Mouse (Mus musculus) testis, adult 2 months (tissue): ENCODE results near the gene Vipr1. TPM values are rescaled to one million over a fixed set of nuclear protein-coding genes. Genes with fewer than 3 reads are reported as not detected.

Experiments
- H3K27ac ChIP-seq: fragments of 200-500 bp; 2 replicates; pipeline ENCODE4 v1.5.1; 2012; ENCODE audit warnings: low read depth, low read length; ENCODE audit not compliant: control insufficient read depth, insufficient read depth
- H3K27me3 ChIP-seq: fragments of 200-500 bp; 2 replicates; pipeline ENCODE4 v1.6.1; 2012; ENCODE audit warnings: mild to moderate bottlenecking, low read length, moderate library complexity; ENCODE audit not compliant: control insufficient read depth, insufficient read depth
- H3K36me3 ChIP-seq: fragments of 200-500 bp; 2 replicates; pipeline ENCODE4 v1.6.1; 2012; ENCODE audit warnings: mild to moderate bottlenecking, low read length; ENCODE audit not compliant: control insufficient read depth, insufficient read depth
- H3K4me1 ChIP-seq: fragments of 200-500 bp; 2 replicates; pipeline ENCODE4 v1.6.1; 2012; ENCODE audit warnings: low read length; ENCODE audit not compliant: control insufficient read depth, insufficient read depth
- H3K4me3 ChIP-seq: fragments of 200-500 bp; 2 replicates; pipeline ENCODE4 v1.5.1; 2012; ENCODE audit warnings: low read depth, mild to moderate bottlenecking, low read length, moderate library complexity, mixed read lengths; ENCODE audit not compliant: control insufficient read depth
- CTCF ChIP-seq: fragments of 200-500 bp; IDR thresholded peaks from 2 replicates; pipeline ENCODE4 v1.5.1; 2012; ENCODE audit warnings: low read depth, mild to moderate bottlenecking, inconsistent platforms, low read length, moderate library complexity; ENCODE audit not compliant: control insufficient read depth, insufficient read depth, insufficient replicate concordance
- POLR2A ChIP-seq: fragments of 200-500 bp; IDR thresholded peaks from 2 replicates; pipeline ENCODE4 v1.6.1; 2012; ENCODE audit warnings: low read depth, mild to moderate bottlenecking, inconsistent platforms, low read length, moderate library complexity; ENCODE audit not compliant: control insufficient read depth
- polyA plus RNA-seq: library from polyadenylated mRNA; depleted of rRNA; stranded (reverse); fragments of >200 nt; gene quantifications from 2 replicates; pipeline ENCODE4 v1.2.3, GENCODE M21; 2012

The Vipr1 gene
- polyA plus RNA-seq, 1 experiment, result 0.42 TPM

DNA sequence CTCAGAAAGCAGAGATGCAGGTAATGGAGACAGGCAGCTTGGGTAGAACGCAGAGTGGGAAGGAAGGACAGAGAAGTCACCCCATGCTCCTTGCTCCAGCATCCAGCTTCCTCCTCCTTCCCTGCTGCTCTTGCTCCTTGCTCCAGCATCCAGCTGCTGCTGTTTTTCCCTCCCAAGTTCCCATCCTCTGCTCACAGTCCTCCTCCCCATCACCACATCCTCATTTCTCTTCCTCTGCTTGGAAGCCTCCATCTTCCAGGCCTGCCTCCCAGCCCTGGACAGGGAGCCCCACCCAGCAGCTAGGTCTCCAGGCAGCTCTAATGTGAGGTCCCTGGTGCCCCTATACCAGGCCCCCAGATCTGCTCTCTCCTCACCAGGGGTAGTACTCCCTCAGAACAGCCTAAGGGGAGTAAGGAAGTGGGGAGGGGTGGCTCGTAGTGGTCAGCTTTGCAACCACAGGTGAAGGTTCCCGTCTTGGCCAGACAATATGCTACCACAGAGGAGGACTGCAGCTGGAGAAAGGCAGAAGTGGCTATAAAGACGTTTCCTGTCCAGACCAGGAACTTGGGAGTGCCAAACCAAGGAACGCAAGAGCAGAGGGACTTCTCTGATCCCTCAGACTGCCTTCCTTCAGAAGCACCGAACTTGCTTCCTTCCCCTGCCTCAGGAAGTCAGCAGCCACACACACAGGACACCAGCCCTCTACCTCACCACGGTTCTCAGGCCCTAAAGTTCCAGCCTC lies 6.5 kb upstream of the Vipr1 start:
- Histone ChIP-seq H3K36me3 (no peaks in the 10 kb centered on the region), H3K4me3 (no peak overlapping the region), H3K27ac (no peak overlapping the region), H3K4me1 (no peaks in the 10 kb centered on the region), H3K27me3 (no peaks in the 10 kb centered on the region)
- no peak for TF ChIP-seq CTCF
- no peak for TF ChIP-seq POLR2A

GRCm38 (mm10) chr9:121639790-121640189 lies 2.7 kb upstream of the Vipr1 start:
- no peak for TF ChIP-seq CTCF
- Histone ChIP-seq H3K27ac (no peak overlapping the region), H3K4me3 (no peak overlapping the region), H3K36me3 (no peaks in the 10 kb centered on the region), H3K27me3 (no peaks in the 10 kb centered on the region), H3K4me1 (peaks cover 9% of the 10 kb centered on the region)

DNA sequence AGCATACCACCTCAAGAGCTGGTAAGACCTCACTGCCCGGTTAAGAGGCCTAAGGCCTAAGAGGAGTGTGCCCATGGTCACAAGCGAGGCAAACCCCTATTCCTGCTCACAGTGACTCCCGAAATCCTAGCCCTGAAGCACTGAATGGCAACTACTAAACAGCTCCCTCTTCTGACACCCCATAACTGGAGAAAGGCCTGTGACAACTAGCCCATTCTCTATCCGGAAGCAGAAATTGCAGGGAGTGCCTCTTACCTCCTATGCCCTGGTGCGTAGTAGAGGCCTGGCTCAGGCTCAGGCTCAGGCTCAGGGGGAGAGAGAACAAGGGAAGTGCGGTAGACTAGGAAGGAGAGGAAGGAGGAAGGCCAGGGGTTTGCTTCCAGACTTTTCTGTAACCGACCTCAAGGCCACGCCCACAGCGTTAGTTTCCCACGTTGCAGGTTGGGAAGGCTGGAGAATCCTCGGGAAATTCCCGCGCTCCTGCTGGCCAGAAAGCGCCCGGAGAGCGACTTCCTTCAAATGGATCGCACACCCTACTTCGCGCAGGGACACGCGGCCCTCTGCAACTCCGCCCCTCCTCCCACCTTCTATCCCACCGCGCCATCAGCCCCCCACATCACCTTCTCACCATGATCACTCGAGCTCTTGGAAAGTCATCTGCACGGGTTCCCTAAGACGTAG lies 1.1 kb upstream of the Vipr1 start:
- TF ChIP-seq CTCF (no peak), POLR2A (no peak)
- H3K36me3 ChIP-seq, result no peaks in the 10 kb centered on the region
- no peaks in the 10 kb centered on the region for H3K27me3 ChIP-seq
- peak overlapping the region; percentile 36; the same call in 1 of the 2 replicates for H3K4me3 ChIP-seq
- peaks cover 9% of the 10 kb centered on the region for H3K4me1 ChIP-seq
- H3K27ac ChIP-seq, result no peak overlapping the region

GRCm38 (mm10) chr9:121642001-121642400 lies 515 bp upstream of the Vipr1 start, which contains the start of gene Lyzl4:
TSS of gene Lyzl4 (minus strand) at chr9:121642096.
- no peaks in the 10 kb centered on the region for H3K27me3 ChIP-seq
- no peak within 1 kb of the TSS for H3K27ac ChIP-seq
- peak within 1 kb of the TSS; percentile 65 for H3K4me3 ChIP-seq
- no peaks in the 10 kb centered on the region for H3K36me3 ChIP-seq
- TF ChIP-seq POLR2A (no peak), CTCF (peak; percentile 23; the same call in 1 of the 2 replicates)
- peaks cover 9% of the 10 kb centered on the region for H3K4me1 ChIP-seq

GRCm38 (mm10) chr9:121644855-121645254 lies 2.3 kb downstream of the Vipr1 start:
- Histone ChIP-seq H3K27me3 (no peaks in the 10 kb centered on the region), H3K36me3 (no peaks in the 10 kb centered on the region)
- TF ChIP-seq POLR2A (no peak), CTCF (no peak)

DNA sequence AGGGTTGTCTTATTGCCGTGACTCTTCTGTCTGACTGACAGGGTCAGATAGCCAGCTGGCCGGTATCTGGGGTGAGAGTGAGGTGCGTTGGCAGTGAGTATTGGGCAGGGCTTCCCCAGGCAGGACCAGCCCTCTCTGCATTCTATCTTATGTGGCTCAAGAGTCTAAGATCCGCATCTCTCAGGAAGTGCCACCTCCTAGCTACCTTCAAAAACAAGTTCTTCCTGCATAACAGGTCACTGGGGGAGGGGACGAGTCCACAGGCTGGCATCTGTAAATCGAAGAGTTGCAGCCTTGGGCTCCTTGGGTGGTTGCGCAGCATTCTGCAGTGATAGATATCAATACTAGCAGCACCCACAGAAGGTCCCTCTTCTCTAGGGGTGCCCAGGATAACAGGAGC lies 4.5 kb downstream of the Vipr1 start:
- H3K4me1 ChIP-seq, result peaks cover 7% of the 10 kb centered on the region
- H3K27ac ChIP-seq, result no peak overlapping the region
- TF ChIP-seq POLR2A (no peak), CTCF (no peak)
- H3K36me3 ChIP-seq, result no peaks in the 10 kb centered on the region
- no peaks in the 10 kb centered on the region for H3K27me3 ChIP-seq
- H3K4me3 ChIP-seq, result no peak overlapping the region

More at GRCm38 (mm10) chr9:121644855-121645254, 2.3 kb downstream of the Vipr1 start:
- Histone ChIP-seq H3K4me1 (peaks cover 9% of the 10 kb centered on the region), H3K4me3 (no peak overlapping the region), H3K27ac (no peak overlapping the region)

- no peak overlapping the region for H3K4me3 ChIP-seq
- H3K27ac ChIP-seq, result no peak overlapping the region
- no peaks in the 10 kb centered on the region for H3K27me3 ChIP-seq
- no peaks in the 10 kb centered on the region for H3K4me1 ChIP-seq
- no peaks in the 10 kb centered on the region for H3K36me3 ChIP-seq
- TF ChIP-seq CTCF (no peak), POLR2A (no peak)
Observed at GRCm38 (mm10) chr9:121653668-121654067, 11.2 kb downstream of the Vipr1 start.
